Mouse (Mus musculus): ENCODE data around the gene E2f1. TPM values are rescaled to one million over a fixed set of nuclear protein-coding genes. Genes with fewer than 3 reads are reported as not detected.
A peak's percentile ranks its signal among the peaks of the same experiment; 100 is the strongest.

Gene E2f1
- total RNA-seq (2021) = 1 to 10 TPM; 4.9 to 5.8 TPM

DNA sequence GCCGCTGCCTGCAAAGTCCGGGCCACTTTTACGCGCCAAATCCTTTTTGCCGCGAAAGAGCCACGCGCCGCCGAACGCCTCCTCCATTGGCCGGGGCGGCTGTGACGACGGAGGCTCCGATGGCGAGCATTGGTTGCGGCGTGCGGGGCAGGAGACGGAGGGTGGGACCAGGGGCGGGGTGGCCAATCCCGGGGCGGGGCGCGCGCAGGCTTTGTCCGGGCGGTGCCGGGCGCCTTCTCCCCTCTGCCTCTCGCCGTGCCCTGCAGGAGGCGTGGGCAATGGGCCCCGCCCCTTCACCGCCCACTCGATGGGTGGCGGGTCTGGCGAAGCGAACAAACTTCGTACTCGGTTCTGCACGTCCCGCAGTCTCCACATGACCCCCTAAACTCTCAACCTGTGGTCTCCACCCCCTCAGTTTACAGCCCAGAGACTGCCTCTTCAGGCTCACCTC is at the start of gene E2f1:
Gene E2f1 (minus strand): TSS at position 57 of the 451 bp plus-strand sequence.
- peak; percentile 89 to 91 for DNase-seq

DNA sequence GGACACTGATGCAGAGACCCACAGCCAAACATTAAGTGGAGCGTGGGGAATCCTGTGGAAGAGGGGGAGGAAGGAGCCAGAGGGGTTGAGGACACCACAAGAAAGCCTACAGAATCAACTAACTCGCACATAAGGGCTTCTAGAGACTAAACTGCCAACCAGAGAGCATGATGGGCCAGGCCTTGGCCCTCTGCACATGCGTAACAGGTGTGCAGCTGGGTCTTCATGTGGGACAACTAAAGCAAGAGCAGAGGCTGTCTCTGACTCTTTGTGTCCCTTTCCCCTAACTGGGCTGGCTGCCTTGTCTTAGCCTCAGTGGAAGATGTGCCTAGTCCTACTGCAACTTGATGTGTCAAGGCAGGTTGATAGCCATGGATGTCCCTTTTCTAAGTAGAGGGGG is 47.4 kb upstream of the E2f1 start:
- no peak for DNase-seq

DNA sequence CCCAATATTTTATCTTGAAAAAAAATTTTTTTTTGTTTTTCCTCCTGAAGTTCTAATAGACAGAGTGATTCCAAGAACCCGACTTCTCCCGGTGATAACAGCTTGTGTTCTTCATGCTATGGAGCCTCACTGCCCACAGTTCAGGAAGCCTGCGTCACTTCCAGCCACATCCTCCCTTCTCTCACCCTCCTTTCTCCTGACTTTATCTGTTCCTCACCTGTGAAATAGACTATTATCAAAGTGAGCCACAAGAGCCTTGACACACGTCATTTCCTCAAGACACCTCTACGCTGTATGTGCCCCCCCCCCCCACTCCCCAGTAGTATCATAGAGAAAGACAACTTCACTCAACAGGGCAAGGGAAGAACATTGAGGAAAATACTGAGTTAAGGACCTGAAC is 46.0 kb upstream of the E2f1 start:
- no peak for DNase-seq

DNA sequence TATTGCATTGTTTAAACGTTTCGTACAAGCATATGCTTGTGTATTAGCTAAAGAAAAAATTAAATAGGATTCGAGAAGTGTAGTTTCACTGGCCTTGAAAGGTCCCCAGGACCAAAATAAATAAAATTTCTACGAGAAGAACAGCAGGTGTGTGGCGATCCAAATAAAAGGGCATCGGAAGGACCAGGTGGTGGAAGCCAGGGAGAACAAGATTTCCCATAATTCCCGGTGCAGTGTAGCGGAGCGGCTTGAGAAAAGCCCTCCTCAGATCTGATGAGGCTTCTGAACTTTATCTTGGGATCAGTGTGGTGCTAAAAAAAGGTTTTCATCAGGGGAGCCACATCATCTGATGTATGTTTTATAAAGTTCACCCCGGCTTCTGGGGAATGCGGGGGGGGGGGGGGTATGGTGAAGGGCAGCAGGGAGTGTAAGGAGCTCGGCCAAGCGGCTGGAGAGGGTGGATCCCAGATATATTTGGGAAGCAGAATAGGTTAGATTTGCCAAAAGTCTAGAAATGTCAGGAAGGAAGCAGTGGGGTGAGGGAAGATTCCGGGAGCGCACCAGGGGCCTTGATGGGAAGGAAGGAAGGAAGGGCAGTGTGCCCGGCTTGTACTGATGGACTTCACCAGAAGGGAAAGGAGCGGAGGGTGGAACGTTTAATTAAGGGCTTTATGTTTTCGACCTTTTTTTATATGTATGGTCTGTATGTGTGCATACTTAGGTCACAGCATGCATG is 45.3 kb upstream of the E2f1 start:
- DNase-seq = no peak

DNA sequence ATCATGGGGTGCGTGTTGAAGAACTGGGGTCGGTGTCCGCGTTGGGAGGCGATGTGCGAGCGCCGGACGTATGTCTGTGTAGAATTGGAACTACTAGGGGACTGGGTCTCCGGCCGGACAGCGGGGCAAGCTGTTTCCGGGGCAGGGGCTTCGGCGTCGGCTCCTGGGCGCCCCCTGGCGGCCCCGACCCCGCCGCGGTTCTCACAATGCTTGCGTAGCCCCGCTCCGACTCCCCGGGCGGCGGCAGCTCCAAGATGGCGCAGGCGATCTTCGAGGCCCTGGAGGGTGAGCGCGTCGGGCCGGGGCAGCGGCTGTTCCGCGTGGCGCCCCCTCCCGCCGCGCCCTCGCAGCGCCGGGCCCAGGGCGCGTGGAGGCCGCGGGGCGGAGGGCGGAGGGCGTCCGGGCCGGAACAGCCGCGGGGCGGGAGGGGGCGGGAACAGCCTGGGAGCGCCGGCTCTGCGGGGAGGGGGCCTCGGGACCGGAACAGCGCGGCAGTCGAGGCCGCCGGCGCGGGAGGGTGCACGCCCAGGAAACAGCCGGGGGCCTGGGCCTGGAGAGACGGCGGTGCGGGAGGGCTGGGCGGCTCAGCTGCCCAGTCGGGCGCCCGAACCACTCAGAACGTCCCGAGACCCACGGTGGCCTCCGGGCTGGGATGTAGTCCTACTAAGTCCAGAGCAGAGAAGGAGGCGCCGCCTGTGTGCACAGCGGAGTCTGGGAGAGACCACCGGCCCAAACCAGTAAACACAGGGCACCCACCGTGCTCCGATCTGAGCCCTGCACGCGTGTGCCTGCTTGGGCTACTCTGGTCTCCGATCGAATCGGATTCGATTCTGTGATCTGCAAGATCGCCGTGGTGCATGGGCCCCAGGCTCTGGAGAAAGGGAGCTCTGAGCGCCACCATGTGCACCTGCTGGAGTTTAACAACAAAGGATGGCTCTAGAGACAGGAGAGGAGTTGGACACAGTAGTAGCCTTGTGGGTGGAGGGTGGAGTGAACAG is 43.7 kb upstream of the E2f1 start, which contains the start of the genes Zfp341 and 4930519P11Rik:
Gene Zfp341 (plus strand): TSS at position 180 of the 998 bp plus-strand sequence.
Gene 4930519P11Rik (minus strand): TSS at position 320 of the 998 bp plus-strand sequence.
- peak; percentile 89 for DNase-seq

DNA sequence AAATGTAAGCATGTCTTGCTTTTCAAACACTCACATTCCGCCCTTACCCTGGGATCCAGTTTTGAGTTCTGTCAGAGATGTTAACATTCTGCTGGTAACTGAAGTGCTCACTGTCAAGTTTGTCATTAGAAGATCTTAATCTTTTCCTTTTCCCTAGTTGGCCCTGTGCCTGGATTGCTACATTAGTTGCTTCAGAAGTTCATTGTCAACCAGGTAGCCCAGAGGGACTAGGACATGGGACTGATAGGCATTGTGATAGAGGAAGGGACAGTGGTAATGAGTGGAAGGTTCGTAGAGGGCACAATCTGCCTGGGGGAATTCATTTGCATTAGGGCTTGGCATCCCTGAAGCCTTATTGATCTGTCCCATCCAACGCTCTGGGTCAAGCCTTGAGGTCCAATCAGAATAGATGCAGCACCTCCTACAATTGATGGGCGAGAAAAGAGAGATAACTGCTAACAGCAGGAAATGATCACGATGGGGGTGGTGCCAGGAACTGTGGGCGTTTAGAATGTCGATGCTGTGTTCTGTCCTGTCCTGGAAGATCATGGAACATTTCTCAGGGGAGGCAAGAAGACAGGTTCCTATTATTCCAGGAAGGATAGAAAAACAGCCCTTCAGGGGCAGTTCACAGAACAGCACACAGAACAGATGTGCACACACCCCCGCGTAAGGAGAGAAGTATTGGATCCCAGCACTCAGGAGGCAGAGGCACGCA is 39.5 kb upstream of the E2f1 start:
- no peak for DNase-seq

DNA sequence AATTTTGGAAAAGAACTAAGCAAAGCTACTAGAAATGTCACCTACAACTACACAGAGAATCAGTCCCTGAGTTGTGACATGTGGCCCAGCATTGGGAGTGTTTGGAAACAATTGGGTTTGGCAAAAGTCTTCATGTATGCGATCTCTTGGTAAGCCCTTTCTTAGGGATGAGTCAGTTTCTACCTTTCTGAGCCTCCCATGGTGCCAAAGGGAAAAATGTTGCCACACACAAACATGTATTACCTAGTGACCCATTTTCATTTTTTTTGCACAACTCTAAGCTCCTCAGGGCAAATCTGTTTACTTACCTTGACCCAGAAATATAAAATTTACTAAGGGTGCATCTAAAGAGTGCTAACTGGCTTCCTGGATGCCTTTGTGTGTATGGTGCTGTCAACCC is 37.3 kb upstream of the E2f1 start:
- no peak for DNase-seq

DNA sequence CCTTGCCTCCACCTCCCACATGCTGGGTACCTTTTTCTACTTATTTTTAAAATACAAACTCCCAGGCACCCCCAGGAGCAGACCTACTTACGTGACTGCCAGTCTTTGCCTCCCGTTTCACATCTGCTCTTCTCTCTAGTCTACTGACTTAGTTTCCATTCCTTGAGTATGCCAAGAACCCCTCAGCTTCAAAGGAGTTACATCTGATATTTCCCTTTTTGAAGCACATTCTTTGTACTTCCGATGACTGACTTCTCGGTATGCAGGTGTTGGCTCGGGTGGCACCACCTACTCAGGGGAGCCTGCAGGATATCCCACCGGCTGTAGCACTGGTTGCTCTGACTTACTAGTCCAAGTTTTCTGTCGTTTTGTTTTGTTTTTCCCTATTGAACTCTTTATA is 34.5 kb upstream of the E2f1 start:
- DNase-seq = no peak

DNA sequence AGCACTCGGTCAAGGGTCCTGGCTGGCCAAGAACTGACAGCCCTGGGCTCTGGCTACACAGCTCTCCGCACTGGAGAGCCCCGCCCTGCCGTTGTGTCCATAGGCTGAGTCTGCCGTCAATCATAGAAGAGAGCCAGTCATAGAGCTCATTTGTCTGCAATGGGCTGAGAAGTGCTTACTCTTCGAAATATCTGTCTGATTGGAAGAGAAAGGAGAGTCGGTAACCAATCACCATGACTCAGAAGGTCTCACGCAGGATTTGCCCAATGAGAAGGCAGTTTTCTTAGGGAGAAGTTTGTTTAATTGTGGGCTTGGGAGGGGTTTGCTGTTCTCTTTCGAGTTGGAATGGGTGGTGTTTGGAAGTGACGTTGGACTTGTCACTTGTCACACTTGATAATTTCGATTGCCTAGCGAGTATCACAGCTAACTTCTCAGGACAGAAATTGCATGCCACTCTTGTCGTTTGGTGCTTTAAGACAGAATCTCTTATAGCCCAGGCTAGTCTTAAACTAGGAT is 34.0 kb upstream of the E2f1 start, which contains the start of gene Pxmp4:
Gene Pxmp4 (minus strand): TSS at position 71 of the 516 bp plus-strand sequence.
- peak; percentile 98 to 99 for DNase-seq

DNA sequence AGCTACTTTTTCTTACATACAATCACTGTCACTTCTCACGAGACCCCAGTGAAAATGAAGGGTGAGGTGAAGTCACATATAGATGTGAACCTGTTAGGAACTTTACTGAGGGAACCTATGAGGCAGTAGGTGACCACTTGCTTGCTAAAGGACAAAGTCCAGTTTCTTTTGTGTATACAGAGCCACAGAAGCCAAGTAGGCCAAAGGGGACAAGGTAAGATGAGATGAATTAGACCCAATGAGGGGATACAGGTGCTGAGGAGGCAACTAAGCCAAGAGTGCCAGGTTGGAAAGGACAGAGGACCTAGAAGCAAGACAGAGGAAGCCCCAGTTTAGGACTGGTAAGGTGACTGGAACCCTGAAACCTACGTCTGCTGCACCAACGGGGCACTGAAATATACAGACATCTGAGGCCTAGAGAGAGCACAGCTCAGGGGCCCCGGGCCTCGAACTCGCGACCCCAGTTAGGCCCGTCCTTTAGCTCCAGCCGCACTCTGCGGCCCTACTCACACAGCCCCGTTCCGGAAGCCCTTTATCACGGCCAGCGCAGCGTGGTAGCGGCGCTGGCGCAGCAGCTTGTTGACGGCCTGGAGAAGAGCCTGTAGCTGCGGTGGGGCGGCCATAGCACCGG is 33.4 kb upstream of the E2f1 start:
- DNase-seq = no peak

DNA sequence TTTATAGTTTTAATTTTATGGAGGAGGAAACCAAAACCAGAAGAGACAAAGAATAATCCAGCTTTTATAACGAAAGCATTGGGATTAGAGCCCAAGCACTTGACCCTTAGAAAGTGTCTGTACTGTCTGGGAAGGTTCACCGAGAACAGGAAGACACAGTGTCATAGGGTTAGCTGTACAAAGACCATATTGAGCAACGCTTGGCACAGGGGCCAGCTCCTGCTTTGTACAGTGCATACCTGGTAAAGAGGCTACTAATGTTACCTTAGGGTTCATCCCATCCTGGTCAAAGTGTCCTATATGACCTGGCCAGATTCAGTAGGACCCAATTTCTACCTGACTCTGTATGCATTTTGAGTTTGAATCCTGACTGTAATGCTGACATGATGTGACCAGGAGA is 31.6 kb upstream of the E2f1 start:
- no peak for DNase-seq

DNA sequence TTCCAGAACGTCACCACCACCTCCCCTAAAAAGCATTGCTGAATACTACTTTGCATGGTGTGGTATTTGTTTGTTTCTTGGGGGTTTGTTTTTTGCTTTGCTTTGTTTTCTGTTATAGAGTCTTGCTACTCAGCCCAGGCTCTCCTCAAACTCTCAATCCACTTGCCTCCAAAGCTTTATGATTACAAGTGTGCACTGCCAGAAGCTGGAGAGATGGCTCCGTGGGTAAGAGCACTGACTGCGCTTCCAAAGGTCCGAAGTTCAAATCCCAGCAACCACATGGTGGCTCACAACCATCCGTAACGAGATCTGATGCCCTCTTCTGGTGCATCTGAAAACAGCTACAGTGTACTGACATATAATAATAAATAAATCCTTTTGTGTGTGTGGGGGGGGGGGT is 30.9 kb upstream of the E2f1 start:
- DNase-seq = no peak

DNA sequence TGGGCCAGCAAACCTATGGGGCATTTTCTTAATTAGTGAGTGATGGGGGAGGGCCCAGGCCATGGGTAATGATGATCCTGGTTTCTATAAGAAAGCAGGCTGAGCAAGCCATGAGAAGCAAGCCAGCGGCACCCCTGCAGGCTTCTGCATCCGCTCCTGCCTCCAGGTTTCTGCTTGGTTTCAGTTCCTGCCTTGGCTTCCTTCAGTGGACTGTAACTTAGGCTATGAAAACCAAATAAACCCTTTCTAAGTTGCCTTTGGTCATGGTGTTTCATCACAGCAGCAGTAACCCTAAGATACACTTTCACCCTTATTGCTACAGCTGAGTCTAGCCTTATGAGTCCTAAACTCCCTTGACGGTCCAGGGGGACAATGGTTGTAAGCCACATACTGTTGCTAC is 27.7 kb upstream of the E2f1 start:
- DNase-seq = no peak

DNA sequence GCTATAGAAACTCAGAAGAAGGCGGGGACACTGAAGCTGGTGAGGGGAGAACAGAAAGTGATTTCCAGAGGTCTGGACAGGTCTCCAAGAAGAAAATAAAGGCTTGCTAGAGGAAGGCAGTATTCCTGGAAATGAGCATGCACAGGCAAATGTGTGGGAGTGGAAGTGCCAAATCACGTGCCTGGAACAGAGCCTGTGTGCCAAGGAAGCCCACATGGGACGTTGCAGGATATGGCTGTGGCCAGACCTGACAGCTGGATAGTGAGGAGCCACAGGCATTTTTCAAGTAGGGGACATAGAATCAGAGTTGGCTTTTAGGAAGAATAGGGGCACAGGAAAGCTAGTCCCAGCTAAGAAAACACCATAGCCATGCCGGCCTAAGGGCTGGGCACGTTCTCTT is 26.1 kb upstream of the E2f1 start:
- peak in 1 of 2 experiments; percentile 20 for DNase-seq

DNA sequence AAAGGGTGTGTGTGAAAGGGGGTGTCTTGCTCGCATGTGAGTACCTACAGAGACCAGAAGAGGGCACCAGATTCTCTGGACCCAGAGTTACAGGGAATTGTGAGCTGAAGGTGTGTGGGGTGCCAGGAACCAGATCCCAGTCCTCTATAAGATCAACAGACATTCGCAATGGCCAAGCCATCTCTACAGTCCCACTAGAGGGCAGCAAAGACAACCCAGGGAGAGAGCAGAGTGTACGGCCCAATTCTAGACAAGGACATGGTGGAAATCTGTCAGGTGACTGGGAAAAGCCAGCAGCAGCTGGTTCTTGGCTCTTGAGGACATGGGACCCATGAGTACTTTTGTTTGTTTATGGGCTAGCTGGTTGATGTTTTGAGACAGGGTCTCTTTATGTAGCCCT is 23.3 kb upstream of the E2f1 start:
- no peak for DNase-seq

DNA sequence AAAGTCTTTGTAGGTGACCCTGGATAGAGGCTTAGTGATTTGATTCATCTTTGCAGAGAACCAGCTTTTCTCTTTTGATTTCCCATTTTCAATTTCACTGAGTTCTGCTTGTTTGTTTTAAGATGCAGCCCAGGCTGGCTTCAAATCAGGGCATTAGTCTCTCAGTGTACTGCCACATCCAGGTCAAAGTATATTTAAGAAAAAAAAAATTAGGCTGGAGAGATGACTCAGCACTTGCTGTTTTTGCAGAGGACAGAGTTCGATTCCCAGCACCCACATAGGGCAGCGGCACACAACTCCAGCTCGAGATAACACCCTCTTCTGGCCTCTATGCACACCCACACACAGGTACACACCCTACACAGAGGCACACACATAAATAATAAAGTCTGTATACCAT is 21.5 kb upstream of the E2f1 start:
- no peak for DNase-seq

DNA sequence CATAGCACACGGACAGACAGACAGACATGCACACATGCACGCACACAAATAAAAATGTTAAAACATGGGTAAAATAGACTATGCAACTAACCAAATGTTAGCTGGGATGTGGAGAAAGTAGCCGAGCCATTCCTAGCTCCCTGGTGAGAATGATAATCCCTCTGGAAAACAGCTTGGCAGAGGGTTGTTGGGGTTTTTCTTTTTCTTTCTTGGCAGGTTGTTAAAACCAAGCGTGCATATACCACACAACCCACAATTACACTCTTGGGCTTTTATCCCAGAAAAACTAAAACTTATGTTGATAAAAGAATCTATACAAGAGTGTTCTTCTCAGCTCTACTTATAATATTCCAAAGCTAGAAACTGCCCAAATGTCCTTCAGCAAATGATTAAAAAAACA is 19.4 kb upstream of the E2f1 start:
- no peak for DNase-seq

DNA sequence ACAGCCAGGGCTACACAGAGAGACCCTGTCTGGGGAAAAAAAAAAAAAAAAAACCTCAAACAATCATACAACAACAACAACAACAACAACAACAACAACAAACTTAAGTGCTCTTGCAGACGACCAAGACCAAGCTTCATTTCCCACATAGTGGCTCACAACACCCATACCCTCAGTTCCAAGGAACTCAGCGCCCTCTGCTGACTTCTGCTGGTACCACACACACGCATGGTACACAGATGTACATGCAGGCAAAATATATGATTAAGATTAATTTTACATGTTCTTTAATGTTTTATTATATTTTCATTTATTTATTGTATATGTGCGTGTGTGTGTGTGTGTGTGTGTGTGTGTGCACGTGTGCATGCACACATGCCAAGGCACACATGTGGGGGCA is 16.7 kb upstream of the E2f1 start:
- no peak for DNase-seq

DNA sequence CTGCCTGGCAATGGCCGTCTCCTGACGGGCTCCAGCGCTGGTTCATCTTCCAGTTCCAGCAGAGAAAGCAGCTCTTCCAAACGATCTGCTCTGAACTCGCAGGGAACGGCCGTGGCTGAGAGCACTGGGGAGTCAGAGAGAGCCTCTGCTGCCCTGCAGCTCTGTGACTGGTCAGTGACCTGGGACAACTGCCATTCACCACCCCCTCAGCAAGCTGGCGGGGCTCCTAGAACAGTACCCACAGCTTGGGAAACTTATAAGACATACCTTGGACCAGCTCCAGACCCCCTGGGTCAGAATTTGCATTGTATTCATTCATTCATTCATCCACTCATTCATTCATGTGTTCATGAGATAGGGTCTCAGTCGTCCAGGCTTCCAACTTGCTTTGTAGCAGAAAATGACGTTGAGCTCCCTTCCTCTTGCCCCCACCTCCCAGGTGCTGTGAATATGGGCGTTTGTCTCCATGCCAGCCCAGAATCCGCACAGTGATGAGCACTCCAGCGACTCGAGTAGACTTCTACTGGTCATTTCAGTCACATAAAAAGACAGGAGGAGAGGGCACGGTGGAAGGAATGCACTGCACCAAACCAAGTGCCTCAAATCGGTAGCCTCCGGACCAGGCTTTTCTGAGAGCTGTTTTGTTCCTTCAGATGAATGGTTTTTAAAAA is 15.4 kb upstream of the E2f1 start:
- no peak for DNase-seq

DNA sequence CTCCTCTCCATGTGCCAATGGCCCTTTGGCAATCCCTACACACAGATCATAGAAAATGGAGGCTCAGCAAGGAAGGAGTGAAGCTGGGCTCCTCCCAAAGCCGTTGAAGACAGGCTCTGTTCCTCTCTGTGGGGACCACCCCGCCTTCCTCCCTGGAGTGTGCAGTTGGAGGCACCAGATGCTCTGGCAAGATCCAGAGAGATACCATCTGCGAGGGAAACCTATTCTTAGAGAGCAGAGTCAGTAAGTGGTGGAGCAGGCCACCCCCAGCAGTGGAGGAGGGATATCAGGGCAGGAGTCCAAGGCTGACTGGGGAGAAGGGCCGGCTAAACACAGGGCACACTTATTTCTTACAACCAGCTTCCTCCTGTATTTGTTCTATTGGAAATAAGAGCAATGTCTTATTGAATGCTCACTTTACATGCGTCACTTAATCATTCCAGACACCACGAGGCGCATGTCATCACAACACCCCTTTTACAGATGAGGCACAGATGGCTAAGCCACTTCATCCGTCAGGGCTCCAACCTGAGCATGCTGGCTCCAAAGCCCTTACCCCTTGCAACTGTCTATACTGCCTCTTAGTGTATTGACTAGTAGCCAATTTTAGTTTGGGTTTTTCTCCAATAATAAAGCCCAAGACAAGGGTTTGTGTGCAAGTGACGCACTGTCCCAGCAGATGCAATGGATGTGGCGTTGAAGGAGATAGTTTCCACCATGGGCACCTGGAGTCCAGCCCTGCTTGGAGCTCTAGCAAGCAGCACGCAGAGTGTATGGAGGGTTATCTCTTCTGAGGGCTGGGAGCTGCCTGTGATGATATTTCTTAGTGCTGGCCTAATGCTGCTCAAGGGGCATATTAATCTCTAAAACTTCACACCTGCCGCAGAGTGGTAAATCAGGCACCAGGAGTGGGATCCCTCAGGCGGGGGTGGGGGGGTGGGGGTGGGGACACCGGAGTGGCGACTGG is 14.5 kb upstream of the E2f1 start:
- peak; percentile 90 to 91 for DNase-seq
